Mouse (Mus musculus): ENCODE measurements at regions not wholly inside any gene's neighbourhood (a gene's known extent, or its start where the extent isn't known, plus 50 kb on each side); places are given as distances from the start of the nearest gene placed in this dataset.

- TF ChIP-seq CTCF (IDR thresholded peaks at IDR 0.05; ENCODE audit: low read depth, low read length): no peak
- TF ChIP-seq EP300 (IDR thresholded peaks at IDR 0.05; ENCODE audit: insufficient read depth, low read depth, low read length): no peak
Measured at GRCm38 (mm10) chr14:71092626-71093326, 493.1 kb upstream of the Fam160b2 start.

All from ES-Bruce4 (cell line).